Mouse (Mus musculus): Measurements from ENCODE around the gene Timm23. TPM values are rescaled to one million over a fixed set of nuclear protein-coding genes. Genes with fewer than 3 reads are reported as not detected.
A peak's percentile ranks its signal among the peaks of the same experiment; 100 is the strongest.

Timm23 gene
- total RNA-seq (2012; rRNA removed): 400 and 428 TPM in 2 replicates

GRCm38 (mm10) chr14:32201791-32202451 is at the start of gene Timm23, which contains the start of gene Parg:
Gene Timm23 (minus strand): TSS chr14:32201898.
Gene Parg (plus strand): TSS chr14:32201949.
- TF ChIP-seq HCFC1 (IDR thresholded peaks at IDR 0.05; ENCODE audit: borderline replicate concordance, insufficient read depth, low read length) (peak; percentile 21; the same call in 1 of the 2 replicates), ZNF384 (IDR thresholded peaks at IDR 0.05; ENCODE audit: low read depth, low read length) (no peak)
- no peaks in the 10 kb centered on the region for H3K9me3 ChIP-seq (ENCODE audit: control insufficient read depth, insufficient read depth, low read depth, low read length)
- peaks cover 14% of the 10 kb centered on the region for H3K36me3 ChIP-seq (ENCODE audit: control insufficient read depth, insufficient read depth, low read length, poor library complexity, severe bottlenecking)
- peak; percentile 78 for DNase-seq (ENCODE audit: low read depth, low spot score)
- H3K27ac ChIP-seq (ENCODE audit: insufficient read depth, low read depth, low read length, poor library complexity, severe bottlenecking): peak within 1 kb of the TSS; percentile 68
- in situ Hi-C loops (cut with MboI; ENCODE audit: low sequenced_read_pairs in 2 of 2, unreplicated experiment in 2 of 2): no loop called here
- peak within 1 kb of the TSS; percentile 91 to 93 for H3K4me3 ChIP-seq (ENCODE audit: insufficient read depth in 1 of 2, low read depth in 1 of 2, low read length in 2 of 2, poor library complexity in 1 of 2, severe bottlenecking in 1 of 2)
- H3K4me1 ChIP-seq (ENCODE audit: control insufficient read depth in 2 of 2, insufficient read depth in 2 of 2, low read length in 2 of 2, poor library complexity in 1 of 2): peaks cover 6% of the 10 kb centered on the region in 2 experiments; a peak in 2 of 4 replicates
- peak within 1 kb of the TSS; percentile 96 for H3K9ac ChIP-seq (ENCODE audit: insufficient read depth, low read depth, low read length, poor library complexity, severe bottlenecking)

- TF ChIP-seq MAFK (IDR thresholded peaks at IDR 0.05; ENCODE audit: insufficient read depth, low read depth, low read length) (no peak), CHD2 (IDR thresholded peaks at IDR 0.05; ENCODE audit: low read depth, low read length) (no peak)
- no peak overlapping the region for H3K27ac ChIP-seq (ENCODE audit: insufficient read depth, low read depth, low read length, poor library complexity, severe bottlenecking)
- peaks cover 7% of the 10 kb centered on the region for H3K36me3 ChIP-seq (ENCODE audit: control insufficient read depth, insufficient read depth, low read length, poor library complexity, severe bottlenecking)
- no peak overlapping the region for H3K9ac ChIP-seq (ENCODE audit: insufficient read depth, low read depth, low read length, poor library complexity, severe bottlenecking)
- no peaks in the 10 kb centered on the region for H3K9me3 ChIP-seq (ENCODE audit: control insufficient read depth, insufficient read depth, low read depth, low read length)
- in situ Hi-C loops (cut with MboI; ENCODE audit: low sequenced_read_pairs in 2 of 2, unreplicated experiment in 2 of 2): no loop called here
- no peak for DNase-seq (ENCODE audit: low read depth, low spot score)
- no peak overlapping the region for H3K4me3 ChIP-seq (ENCODE audit: insufficient read depth in 1 of 2, low read depth in 1 of 2, low read length in 2 of 2, poor library complexity in 1 of 2, severe bottlenecking in 1 of 2)
- H3K4me1 ChIP-seq (ENCODE audit: control insufficient read depth in 2 of 2, insufficient read depth in 2 of 2, low read length in 2 of 2, poor library complexity in 1 of 2): no peaks in the 10 kb centered on the region
Observed at GRCm38 (mm10) chr14:32249616-32250015, 47.9 kb upstream of the Timm23 start.

GRCm38 (mm10) chr14:32246019-32246418 is 44.3 kb upstream of the Timm23 start:
- in situ Hi-C loops (cut with MboI; ENCODE audit: low sequenced_read_pairs in 2 of 2, unreplicated experiment in 2 of 2): no loop called here
- Histone ChIP-seq H3K27ac (ENCODE audit: insufficient read depth, low read depth, low read length, poor library complexity, severe bottlenecking) (no peak overlapping the region), H3K9me3 (ENCODE audit: control insufficient read depth, insufficient read depth, low read depth, low read length) (no peaks in the 10 kb centered on the region), H3K4me1 (ENCODE audit: control insufficient read depth in 2 of 2, insufficient read depth in 2 of 2, low read length in 2 of 2, poor library complexity in 1 of 2) (no peaks in the 10 kb centered on the region), H3K36me3 (ENCODE audit: control insufficient read depth, insufficient read depth, low read length, poor library complexity, severe bottlenecking) (peaks cover 10% of the 10 kb centered on the region), H3K9ac (ENCODE audit: insufficient read depth, low read depth, low read length, poor library complexity, severe bottlenecking) (no peak overlapping the region), H3K4me3 (ENCODE audit: insufficient read depth in 1 of 2, low read depth in 1 of 2, low read length in 2 of 2, poor library complexity in 1 of 2, severe bottlenecking in 1 of 2) (no peak overlapping the region)
- TF ChIP-seq MAFK (IDR thresholded peaks at IDR 0.05; ENCODE audit: insufficient read depth, low read depth, low read length) (no peak), ZC3H11A (IDR thresholded peaks at IDR 0.05; ENCODE audit: borderline replicate concordance, low read depth, low read length) (no peak), HCFC1 (IDR thresholded peaks at IDR 0.05; ENCODE audit: borderline replicate concordance, insufficient read depth, low read length) (no peak), ZNF384 (IDR thresholded peaks at IDR 0.05; ENCODE audit: low read depth, low read length) (no peak), CHD2 (IDR thresholded peaks at IDR 0.05; ENCODE audit: low read depth, low read length) (no peak)
- DNase-seq (ENCODE audit: low read depth, low spot score): no peak

- TF ChIP-seq ZNF384 (IDR thresholded peaks at IDR 0.05; ENCODE audit: low read depth, low read length): no peak
- peaks cover 6% of the 10 kb centered on the region; the same call in 1 of the 2 replicates for H3K36me3 ChIP-seq (ENCODE audit: control insufficient read depth, insufficient read depth, low read length, poor library complexity, severe bottlenecking)
- no peaks in the 10 kb centered on the region for H3K9me3 ChIP-seq (ENCODE audit: control insufficient read depth, insufficient read depth, low read depth, low read length)
- no peak overlapping the region for H3K9ac ChIP-seq (ENCODE audit: insufficient read depth, low read depth, low read length, poor library complexity, severe bottlenecking)
- no peak overlapping the region for H3K4me3 ChIP-seq (ENCODE audit: insufficient read depth in 1 of 2, low read depth in 1 of 2, low read length in 2 of 2, poor library complexity in 1 of 2, severe bottlenecking in 1 of 2)
- no peak for DNase-seq (ENCODE audit: low read depth, low spot score)
- no peak overlapping the region for H3K27ac ChIP-seq (ENCODE audit: insufficient read depth, low read depth, low read length, poor library complexity, severe bottlenecking)
- in situ Hi-C loops (cut with MboI; ENCODE audit: low sequenced_read_pairs in 2 of 2, unreplicated experiment in 2 of 2): no loop called here
- no peaks in the 10 kb centered on the region for H3K4me1 ChIP-seq (ENCODE audit: control insufficient read depth in 2 of 2, insufficient read depth in 2 of 2, low read length in 2 of 2, poor library complexity in 1 of 2)
Observed at GRCm38 (mm10) chr14:32242401-32242800, 40.7 kb upstream of the Timm23 start.

- in situ Hi-C loops (cut with MboI; ENCODE audit: low sequenced_read_pairs in 2 of 2, unreplicated experiment in 2 of 2): no loop called here
- TF ChIP-seq ZNF384 (IDR thresholded peaks at IDR 0.05; ENCODE audit: low read depth, low read length): no peak
- TF ChIP-seq CHD2 (IDR thresholded peaks at IDR 0.05; ENCODE audit: low read depth, low read length): no peak
- TF ChIP-seq HCFC1 (IDR thresholded peaks at IDR 0.05; ENCODE audit: borderline replicate concordance, insufficient read depth, low read length): no peak
- TF ChIP-seq MAFK (IDR thresholded peaks at IDR 0.05; ENCODE audit: insufficient read depth, low read depth, low read length): no peak
- TF ChIP-seq ZC3H11A (IDR thresholded peaks at IDR 0.05; ENCODE audit: borderline replicate concordance, low read depth, low read length): no peak
- H3K27ac ChIP-seq (ENCODE audit: insufficient read depth, low read depth, low read length, poor library complexity, severe bottlenecking): no peak overlapping the region
- no peak overlapping the region for H3K9ac ChIP-seq (ENCODE audit: insufficient read depth, low read depth, low read length, poor library complexity, severe bottlenecking)
- H3K4me1 ChIP-seq (ENCODE audit: control insufficient read depth in 2 of 2, insufficient read depth in 2 of 2, low read length in 2 of 2, poor library complexity in 1 of 2): no peaks in the 10 kb centered on the region
- no peak overlapping the region for H3K4me3 ChIP-seq (ENCODE audit: insufficient read depth in 1 of 2, low read depth in 1 of 2, low read length in 2 of 2, poor library complexity in 1 of 2, severe bottlenecking in 1 of 2)
- H3K9me3 ChIP-seq (ENCODE audit: control insufficient read depth, insufficient read depth, low read depth, low read length): no peaks in the 10 kb centered on the region
- H3K36me3 ChIP-seq (ENCODE audit: control insufficient read depth, insufficient read depth, low read length, poor library complexity, severe bottlenecking): 0 out of 2 replicates have a peak, but pooled peaks cover 3% of the 10 kb centered on the region
- peak; percentile 38 for DNase-seq (ENCODE audit: low read depth, low spot score)
Observed at GRCm38 (mm10) chr14:32228996-32229395, 27.3 kb upstream of the Timm23 start.

Measured in ES-E14 (cell line).